ENCODE assay signal across 9 mouse cellular contexts in the genomic region with DNA sequence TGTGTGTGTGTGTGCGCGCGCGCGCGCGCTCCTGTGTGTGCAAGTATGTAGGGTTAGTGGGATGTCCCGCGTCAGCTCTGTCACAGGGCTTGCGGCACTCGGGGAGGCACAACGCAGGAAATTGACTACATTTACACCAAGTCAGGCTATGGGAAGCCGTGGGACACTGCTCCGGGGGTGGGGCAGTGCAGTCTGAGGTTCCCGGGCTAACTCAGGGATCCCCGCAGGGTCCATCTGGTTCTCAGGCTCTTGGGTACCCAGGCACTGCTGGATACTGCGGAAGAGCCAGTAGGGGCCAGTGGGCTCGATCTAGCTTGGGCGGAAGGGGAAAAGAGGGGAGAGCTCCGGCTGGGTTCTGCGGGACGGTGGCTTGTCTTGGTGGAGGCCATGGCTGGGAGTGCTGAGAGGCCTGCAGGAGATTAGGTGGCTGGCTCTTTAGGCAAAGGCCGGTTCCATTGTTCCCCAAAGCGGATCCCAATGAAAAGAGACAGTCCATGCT. TPM values are rescaled to one million over a fixed set of nuclear protein-coding genes. Genes with fewer than 3 reads are reported as not detected.
DNase-seq lines count a peak whose midpoint lies in the region; ATAC-seq and TF ChIP-seq lines count a peak whose summit lies in the region.
"Had no signal": no experiment of that assay in that cellular context is flagged by ENCODE, and none has a peak within 500 bp of the region (broad histone marks: within the 10 kb centered on the region; RNA-seq: fewer than 3 reads in every experiment).

No protein-coding gene starts in this region.

- TF ChIP-seq EP300 in stomach, postnatal 0 days (optimal IDR thresholded peaks at IDR 0.05), result no peak

- DNase-seq in retina, postnatal 1 day, result peak; percentile 43
- DNase-seq in retina, embryonic 14.5 days (ENCODE audit: low spot score), result no peak
- no peak for DNase-seq in liver, embryonic 13.5 days
- DNase-seq in stomach, postnatal 0 days (ENCODE audit: low spot score), result no peak
- no peak for DNase-seq in thymus, postnatal 10 days (ENCODE audit: low spot score in 2 of 2)
- DNase-seq in cerebellum, postnatal 36 days, result no peak
- DNase-seq: kidney, postnatal 14 days had no signal

- H3K9me3 ChIP-seq in forebrain, embryonic 16.5 days (ENCODE audit: control insufficient read depth, low read length), result no peaks in the 10 kb centered on the region
- H3K9me3 ChIP-seq in liver, embryonic 13.5 days (replicated peaks), result no peaks in the 10 kb centered on the region
- no peaks in the 10 kb centered on the region for H3K9me3 ChIP-seq in stomach, postnatal 0 days (ENCODE audit: control insufficient read depth, low read length)

- peaks cover 9% of the 10 kb centered on the region for H3K27me3 ChIP-seq in forebrain, embryonic 16.5 days (replicated peaks; ENCODE audit: control insufficient read depth, insufficient read depth, low read length)
- no peaks in the 10 kb centered on the region for H3K27me3 ChIP-seq in liver, embryonic 13.5 days
- no peaks in the 10 kb centered on the region for H3K27me3 ChIP-seq in stomach, postnatal 0 days (ENCODE audit: control insufficient read depth, insufficient read depth, low read length)

- H3K36me3 ChIP-seq in forebrain, embryonic 16.5 days (ENCODE audit: control insufficient read depth, insufficient read depth), result no peaks in the 10 kb centered on the region
- H3K36me3 ChIP-seq in liver, embryonic 13.5 days, result no peaks in the 10 kb centered on the region
- no peaks in the 10 kb centered on the region for H3K36me3 ChIP-seq in stomach, postnatal 0 days (ENCODE audit: control insufficient read depth, insufficient read depth, low read length)

- no peak overlapping the region for H3K27ac ChIP-seq in forebrain, embryonic 16.5 days (ENCODE audit: low read length)
- H3K27ac ChIP-seq in liver, embryonic 13.5 days, result no peak overlapping the region
- H3K27ac ChIP-seq in stomach, postnatal 0 days (replicated peaks), result no peak overlapping the region

- 17% methylated on average over 24 of the region's 24 CpGs for WGBS in forebrain, embryonic 16.5 days
- WGBS in liver, embryonic 13.5 days (ENCODE audit: insufficient replicate concordance), result 18% methylated on average over 24 of the region's 24 CpGs
- 25% methylated on average over 24 of the region's 24 CpGs for WGBS in stomach, postnatal 0 days

- H3K4me1 ChIP-seq in forebrain, embryonic 16.5 days (replicated peaks; ENCODE audit: control insufficient read depth, insufficient read depth, low read length), result peaks cover 5% of the 10 kb centered on the region; the same call in 1 of the 2 replicates
- no peaks in the 10 kb centered on the region for H3K4me1 ChIP-seq in liver, embryonic 13.5 days (replicated peaks)
- H3K4me1 ChIP-seq in stomach, postnatal 0 days (replicated peaks; ENCODE audit: control insufficient read depth, insufficient read depth), result no peaks in the 10 kb centered on the region

- H3K9ac ChIP-seq in forebrain, embryonic 16.5 days (replicated peaks; ENCODE audit: low read depth, low read length), result 0 out of 2 replicates have a peak overlapping the region, but pooled peaks have one; percentile 41
- no peak overlapping the region for H3K9ac ChIP-seq in liver, embryonic 13.5 days
- no peak overlapping the region for H3K9ac ChIP-seq in stomach, postnatal 0 days (ENCODE audit: low read length)

- no peak for TF ChIP-seq CTCF in stomach, postnatal 0 days (IDR thresholded peaks at IDR 0.05; ENCODE audit: low read depth)

- H3K4me2 ChIP-seq in forebrain, embryonic 16.5 days (ENCODE audit: low read length), result peak overlapping the region; percentile 47
- peak overlapping the region; percentile 36 for H3K4me2 ChIP-seq in liver, embryonic 13.5 days
- H3K4me2 ChIP-seq in stomach, postnatal 0 days (replicated peaks; ENCODE audit: low read depth), result peak overlapping the region; percentile 35; the same call in 1 of the 2 replicates

- H3K4me3 ChIP-seq in forebrain, embryonic 16.5 days (replicated peaks; ENCODE audit: low read length), result 0 out of 2 replicates have a peak overlapping the region, but pooled peaks have one; percentile 19
- no peak overlapping the region for H3K4me3 ChIP-seq in liver, embryonic 13.5 days (replicated peaks)
- no peak overlapping the region for H3K4me3 ChIP-seq in stomach, postnatal 0 days (ENCODE audit: low read depth, low read length)

- peak; percentile 45; the same call in 1 of the 2 replicates for ATAC-seq in forebrain, embryonic 16.5 days
- no peak for ATAC-seq in liver, embryonic 13.5 days (ENCODE audit: low read depth)
- no peak for ATAC-seq in stomach, postnatal 0 days (ENCODE audit: low FRiP score, low TSS enrichment)
- no peak for ATAC-seq in erythroid progenitor cell, adult 5-6 weeks (replicated peaks; ENCODE audit: low FRiP score, poor library complexity, severe bottlenecking)

RNA-seq across cellular contexts. Expression of a gene that starts 15.5 kb away (rescaled TPM):
- 9.0 and 9.6 TPM in 2 replicates for polyA plus RNA-seq in forebrain, embryonic 16.5 days (2015; fragmentation: Nextera tagmentation; extraction: Ambion mirVana)
- polyA plus RNA-seq in liver, embryonic 13.5 days (2015; fragmentation: Nextera tagmentation; extraction: Ambion mirVana), result 25.0 and 30.5 TPM in 2 replicates
- 15.1 and 15.7 TPM in 2 replicates for polyA plus RNA-seq in stomach, postnatal 0 days (2015; fragmentation: Nextera tagmentation; extraction: Ambion mirVana)
- total RNA-seq in erythroid progenitor cell, adult 5-6 weeks (2015; ENCODE audit: low replicate concordance), result 5.9 and 7.6 TPM in 2 replicates
- 16.7 and 17.9 TPM in 2 replicates for total RNA-seq in erythroid progenitor cell, adult 5-6 weeks (2017; ENCODE audit: low replicate concordance)
